Mouse (Mus musculus): Measurements from ENCODE around the gene Enpp4. TPM values are rescaled to one million over a fixed set of nuclear protein-coding genes. Genes with fewer than 3 reads are reported as not detected.

Gene Enpp4
- total RNA-seq, 1 experiment: 6.7 TPM

DNA sequence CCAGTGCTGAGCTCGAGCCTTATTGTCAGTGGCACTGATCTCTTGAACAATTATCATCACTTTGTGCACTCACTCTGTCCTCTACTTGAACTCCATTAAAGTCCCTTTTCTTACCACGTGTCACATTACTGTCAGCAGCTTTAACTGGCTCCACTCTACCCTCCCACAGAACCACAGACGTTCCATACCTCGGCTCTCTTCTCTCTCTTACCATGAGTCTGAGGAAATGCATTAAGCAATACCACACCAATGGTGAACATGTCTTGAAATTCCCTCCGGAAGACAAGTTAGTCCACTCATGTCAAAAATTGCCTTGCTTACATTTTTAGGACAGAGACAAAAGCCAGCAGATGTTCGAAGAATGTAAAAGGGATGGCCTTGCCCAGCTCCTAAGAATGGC lies 36.7 kb downstream of the Enpp4 start:
- no peak for TF ChIP-seq ZNF384 (IDR thresholded peaks at IDR 0.05; ENCODE audit: low read depth, low read length)
- no peak for TF ChIP-seq HCFC1 (IDR thresholded peaks at IDR 0.05; ENCODE audit: borderline replicate concordance, insufficient read depth, low read length)
- no peak for TF ChIP-seq MAFK (IDR thresholded peaks at IDR 0.05; ENCODE audit: insufficient read depth, low read depth, low read length)
- no peak for TF ChIP-seq CHD2 (IDR thresholded peaks at IDR 0.05; ENCODE audit: low read depth, low read length)
- TF ChIP-seq ZC3H11A (IDR thresholded peaks at IDR 0.05; ENCODE audit: borderline replicate concordance, low read depth, low read length): no peak
- Histone ChIP-seq H3K36me3 (ENCODE audit: control insufficient read depth, insufficient read depth, low read length, poor library complexity, severe bottlenecking) (no peaks in the 10 kb centered on the region), H3K9ac (ENCODE audit: insufficient read depth, low read depth, low read length, poor library complexity, severe bottlenecking) (no peak overlapping the region), H3K4me3 (ENCODE audit: insufficient read depth in 1 of 2, low read depth in 1 of 2, low read length in 2 of 2, poor library complexity in 1 of 2, severe bottlenecking in 1 of 2) (no peak overlapping the region), H3K27ac (ENCODE audit: insufficient read depth, low read depth, low read length, poor library complexity, severe bottlenecking) (no peak overlapping the region), H3K9me3 (ENCODE audit: control insufficient read depth, insufficient read depth, low read depth, low read length) (no peaks in the 10 kb centered on the region), H3K4me1 (ENCODE audit: control insufficient read depth in 2 of 2, insufficient read depth in 2 of 2, low read length in 2 of 2, poor library complexity in 1 of 2) (no peaks in the 10 kb centered on the region)
- in situ Hi-C loops (cut with MboI; ENCODE audit: low sequenced_read_pairs in 2 of 2, unreplicated experiment in 2 of 2): no loop called here
- no peak for DNase-seq (ENCODE audit: low read depth, low spot score)

DNA sequence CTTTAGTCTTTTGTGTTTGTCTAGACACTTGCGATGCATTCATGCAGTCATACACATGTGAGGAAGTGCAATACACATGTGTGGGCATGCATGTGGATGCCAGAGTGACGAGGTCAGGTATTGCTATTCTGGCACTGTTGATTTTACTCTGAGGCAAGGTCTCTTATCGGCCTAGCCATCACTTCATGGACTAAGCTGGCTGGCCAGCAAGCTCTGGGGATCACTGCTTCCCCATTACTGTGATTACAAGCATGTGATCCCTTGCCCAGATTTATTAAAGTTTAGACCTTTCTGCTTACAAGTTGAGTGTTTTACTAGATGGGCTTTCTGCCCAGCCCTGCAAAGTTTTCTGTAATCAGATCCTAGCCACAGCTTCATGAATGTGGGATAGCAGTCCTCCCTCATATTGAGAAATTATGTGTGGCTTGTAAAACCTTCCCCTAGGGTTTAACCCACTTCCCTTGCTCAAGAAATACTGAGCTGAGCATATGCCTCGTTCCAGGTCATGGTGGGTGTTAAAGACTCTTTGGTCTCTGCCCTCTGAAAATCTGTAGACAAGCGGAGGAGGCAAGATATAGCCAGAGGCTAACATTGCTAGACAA lies 44.2 kb downstream of the Enpp4 start:
- H3K4me3 ChIP-seq (ENCODE audit: insufficient read depth in 1 of 2, low read depth in 1 of 2, low read length in 2 of 2, poor library complexity in 1 of 2, severe bottlenecking in 1 of 2): no peak overlapping the region
- no peak overlapping the region for H3K27ac ChIP-seq (ENCODE audit: insufficient read depth, low read depth, low read length, poor library complexity, severe bottlenecking)
- no peaks in the 10 kb centered on the region for H3K4me1 ChIP-seq (ENCODE audit: control insufficient read depth in 2 of 2, insufficient read depth in 2 of 2, low read length in 2 of 2, poor library complexity in 1 of 2)
- TF ChIP-seq ZC3H11A (IDR thresholded peaks at IDR 0.05; ENCODE audit: borderline replicate concordance, low read depth, low read length) (no peak), CHD2 (IDR thresholded peaks at IDR 0.05; ENCODE audit: low read depth, low read length) (no peak), MAFK (IDR thresholded peaks at IDR 0.05; ENCODE audit: insufficient read depth, low read depth, low read length) (no peak), ZNF384 (IDR thresholded peaks at IDR 0.05; ENCODE audit: low read depth, low read length) (no peak), HCFC1 (IDR thresholded peaks at IDR 0.05; ENCODE audit: borderline replicate concordance, insufficient read depth, low read length) (no peak)
- DNase-seq (ENCODE audit: low read depth, low spot score): no peak
- H3K9ac ChIP-seq (ENCODE audit: insufficient read depth, low read depth, low read length, poor library complexity, severe bottlenecking): no peak overlapping the region
- no peaks in the 10 kb centered on the region for H3K9me3 ChIP-seq (ENCODE audit: control insufficient read depth, insufficient read depth, low read depth, low read length)
- in situ Hi-C loops (cut with MboI; ENCODE audit: low sequenced_read_pairs in 2 of 2, unreplicated experiment in 2 of 2): no loop called here
- H3K36me3 ChIP-seq (ENCODE audit: control insufficient read depth, insufficient read depth, low read length, poor library complexity, severe bottlenecking): no peaks in the 10 kb centered on the region

DNA sequence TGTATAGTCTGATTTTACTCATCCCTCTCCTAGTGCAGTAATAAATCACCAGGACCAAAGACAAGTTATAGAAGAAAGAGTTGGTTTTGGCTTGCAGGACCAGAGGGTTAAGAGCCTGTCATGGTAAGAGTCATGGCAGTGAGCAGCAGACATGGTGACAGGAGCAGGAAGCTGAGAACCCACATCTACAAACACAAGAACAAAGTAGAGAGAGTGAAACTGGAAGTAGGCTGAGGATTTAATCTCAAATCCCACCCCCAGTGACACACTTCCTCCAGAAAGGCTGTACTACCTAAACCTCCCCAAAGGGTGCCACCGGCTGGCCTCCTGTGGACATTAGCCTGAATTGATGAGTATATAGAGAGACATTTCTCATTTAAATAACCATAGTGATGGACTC lies 44.8 kb downstream of the Enpp4 start:
- in situ Hi-C loops (cut with MboI; ENCODE audit: low sequenced_read_pairs in 2 of 2, unreplicated experiment in 2 of 2): no loop called here

GRCm38 (mm10) chr17:44058145-44058544 lies 47.5 kb downstream of the Enpp4 start:
- no peak overlapping the region for H3K9ac ChIP-seq (ENCODE audit: insufficient read depth, low read depth, low read length, poor library complexity, severe bottlenecking)
- H3K9me3 ChIP-seq (ENCODE audit: control insufficient read depth, insufficient read depth, low read depth, low read length): no peaks in the 10 kb centered on the region
- no peaks in the 10 kb centered on the region for H3K36me3 ChIP-seq (ENCODE audit: control insufficient read depth, insufficient read depth, low read length, poor library complexity, severe bottlenecking)
- no peak for DNase-seq (ENCODE audit: low read depth, low spot score)
- no peaks in the 10 kb centered on the region for H3K4me1 ChIP-seq (ENCODE audit: control insufficient read depth in 2 of 2, insufficient read depth in 2 of 2, low read length in 2 of 2, poor library complexity in 1 of 2)
- H3K27ac ChIP-seq (ENCODE audit: insufficient read depth, low read depth, low read length, poor library complexity, severe bottlenecking): no peak overlapping the region
- in situ Hi-C loops (cut with MboI; ENCODE audit: low sequenced_read_pairs in 2 of 2, unreplicated experiment in 2 of 2): no loop called here
- TF ChIP-seq ZC3H11A (IDR thresholded peaks at IDR 0.05; ENCODE audit: borderline replicate concordance, low read depth, low read length): no peak
- TF ChIP-seq ZNF384 (IDR thresholded peaks at IDR 0.05; ENCODE audit: low read depth, low read length): no peak
- no peak for TF ChIP-seq HCFC1 (IDR thresholded peaks at IDR 0.05; ENCODE audit: borderline replicate concordance, insufficient read depth, low read length)
- no peak for TF ChIP-seq MAFK (IDR thresholded peaks at IDR 0.05; ENCODE audit: insufficient read depth, low read depth, low read length)
- TF ChIP-seq CHD2 (IDR thresholded peaks at IDR 0.05; ENCODE audit: low read depth, low read length): no peak
- H3K4me3 ChIP-seq (ENCODE audit: insufficient read depth in 1 of 2, low read depth in 1 of 2, low read length in 2 of 2, poor library complexity in 1 of 2, severe bottlenecking in 1 of 2): no peak overlapping the region

More for the DNA sequence above, 44.8 kb downstream of the Enpp4 start:
- Histone ChIP-seq H3K4me1 (ENCODE audit: control insufficient read depth in 2 of 2, insufficient read depth in 2 of 2, low read length in 2 of 2, poor library complexity in 1 of 2) (no peaks in the 10 kb centered on the region), H3K9me3 (ENCODE audit: control insufficient read depth, insufficient read depth, low read depth, low read length) (no peaks in the 10 kb centered on the region), H3K9ac (ENCODE audit: insufficient read depth, low read depth, low read length, poor library complexity, severe bottlenecking) (no peak overlapping the region), H3K27ac (ENCODE audit: insufficient read depth, low read depth, low read length, poor library complexity, severe bottlenecking) (no peak overlapping the region), H3K4me3 (ENCODE audit: insufficient read depth in 1 of 2, low read depth in 1 of 2, low read length in 2 of 2, poor library complexity in 1 of 2, severe bottlenecking in 1 of 2) (no peak overlapping the region), H3K36me3 (ENCODE audit: control insufficient read depth, insufficient read depth, low read length, poor library complexity, severe bottlenecking) (no peaks in the 10 kb centered on the region)
- no peak for TF ChIP-seq HCFC1 (IDR thresholded peaks at IDR 0.05; ENCODE audit: borderline replicate concordance, insufficient read depth, low read length)
- TF ChIP-seq CHD2 (IDR thresholded peaks at IDR 0.05; ENCODE audit: low read depth, low read length): no peak
- TF ChIP-seq ZC3H11A (IDR thresholded peaks at IDR 0.05; ENCODE audit: borderline replicate concordance, low read depth, low read length): no peak
- no peak for TF ChIP-seq ZNF384 (IDR thresholded peaks at IDR 0.05; ENCODE audit: low read depth, low read length)
- TF ChIP-seq MAFK (IDR thresholded peaks at IDR 0.05; ENCODE audit: insufficient read depth, low read depth, low read length): no peak
- no peak for DNase-seq (ENCODE audit: low read depth, low spot score)
